Mouse (Mus musculus) MEL (cell line): ENCODE measurements around the gene Prpf38b. TPM values are rescaled to one million over a fixed set of nuclear protein-coding genes. Genes with fewer than 3 reads are reported as not detected.

ENCODE experiments used
- DNase-seq: peaks from one replicate; pipeline ENCODE4 v3.0.0; 2011; ENCODE audit warnings: low read depth, low spot score
- H3K27ac ChIP-seq: 2 replicates; pipeline ENCODE4 v1.5.1; 2012; ENCODE audit warnings: low read depth, mild to moderate bottlenecking, control low read depth, low read length, moderate library complexity; ENCODE audit not compliant: control insufficient read depth
- H3K27me3 ChIP-seq, 2 experiments: fragments of 150-350 bp in 1 of 2; sonication (generic) in 1 of 2; 2 replicates each; pipeline ENCODE4 v1.6.1; 2012; ENCODE audit warnings: low read length in 2 of 2, mild to moderate bottlenecking in 2 of 2, improper control_type of control experiment in 1 of 2, moderate library complexity in 1 of 2; ENCODE audit not compliant: insufficient read depth in 2 of 2, control insufficient read depth in 1 of 2
- H3K36me3 ChIP-seq, 2 experiments: 2 replicates each; pipeline ENCODE4 v1.6.1; 2012 to 2014; ENCODE audit warnings: low read length in 2 of 2, improper control_type of control experiment in 1 of 2, inconsistent platforms in 1 of 2, mild to moderate bottlenecking in 1 of 2; ENCODE audit not compliant: insufficient read depth in 2 of 2, control insufficient read depth in 1 of 2
- H3K4me1 ChIP-seq, 2 experiments: fragments of 150-350 bp in 1 of 2; sonication (generic) in 1 of 2; 2 replicates each; pipeline ENCODE4 v1.6.1; 2012; ENCODE audit warnings: low read length in 2 of 2, improper control_type of control experiment in 1 of 2, mild to moderate bottlenecking in 1 of 2; ENCODE audit not compliant: insufficient read depth in 2 of 2, control insufficient read depth in 1 of 2
- H3K4me3 ChIP-seq, 2 experiments: fragments of 150-350 bp in 1 of 2; sonication (generic) in 1 of 2; 2 replicates each; pipeline ENCODE4 v1.5.1; 2012; ENCODE audit warnings: low read depth in 2 of 2, low read length in 2 of 2, mild to moderate bottlenecking in 2 of 2, moderate library complexity in 2 of 2, control low read depth in 1 of 2, improper control_type of control experiment in 1 of 2; ENCODE audit not compliant: control insufficient read depth in 1 of 2, insufficient read depth in 1 of 2
- H3K79me2 ChIP-seq: 2 replicates; pipeline ENCODE4 v1.6.1; 2012; ENCODE audit warnings: mild to moderate bottlenecking, low read length, moderate library complexity; ENCODE audit not compliant: control insufficient read depth, poor library complexity, insufficient read depth
- H3K9ac ChIP-seq: 2 replicates; pipeline ENCODE4 v1.6.1; 2012; ENCODE audit warnings: low read depth, mild to moderate bottlenecking, control low read depth, low read length, moderate library complexity; ENCODE audit not compliant: control insufficient read depth, poor library complexity, severe bottlenecking
- H3K9me3 ChIP-seq: fragments of 150-350 bp; sonication (generic); replicated peaks from 2 replicates; pipeline ENCODE4 v1.6.1; 2012; ENCODE audit warnings: mild to moderate bottlenecking, low read length, improper control_type of control experiment, moderate library complexity; ENCODE audit not compliant: insufficient read depth
- CHD1 ChIP-seq: IDR thresholded peaks from 2 replicates; pipeline ENCODE4 v1.6.1; 2012; ENCODE audit warnings: low read depth, mild to moderate bottlenecking, inconsistent platforms, low read length, improper control_type of control experiment
- CTCF ChIP-seq, 3 experiments: IDR thresholded peaks in 2 of 3; conservative IDR thresholded peaks in 1 of 3; 2 replicates each; pipeline ENCODE4 v1.5.1; 2011 to 2012; ENCODE audit warnings: low read length in 3 of 3, low read depth in 2 of 3, mild to moderate bottlenecking in 2 of 3, improper control_type of control experiment in 1 of 3, inconsistent platforms in 1 of 3, mixed read lengths in 1 of 3, moderate library complexity in 1 of 3; ENCODE audit not compliant: control insufficient read depth in 1 of 3, insufficient read depth in 1 of 3, poor library complexity in 1 of 3, severe bottlenecking in 1 of 3
- ELF1 ChIP-seq: IDR thresholded peaks from 2 replicates; pipeline ENCODE4 v1.6.1; 2014; ENCODE audit warnings: low read depth, mild to moderate bottlenecking, inconsistent platforms, low read length, improper control_type of control experiment, moderate library complexity
- ETS1 ChIP-seq: IDR thresholded peaks from 2 replicates; pipeline ENCODE4 v1.6.1; 2012; ENCODE audit warnings: low read depth, mild to moderate bottlenecking, inconsistent platforms, low read length, improper control_type of control experiment, moderate library complexity
- GATA1 ChIP-seq: IDR thresholded peaks from 2 replicates; pipeline ENCODE4 v1.6.1; 2011; ENCODE audit warnings: low read depth, low read length, improper control_type of control experiment
- HCFC1 ChIP-seq: IDR thresholded peaks from 2 replicates; pipeline ENCODE4 v1.6.1; 2012; ENCODE audit warnings: low read depth, mild to moderate bottlenecking, inconsistent platforms, low read length, improper control_type of control experiment, moderate library complexity
- JUND ChIP-seq: IDR thresholded peaks from 2 replicates; pipeline ENCODE4 v1.6.1; 2011; ENCODE audit warnings: low read depth, mild to moderate bottlenecking, improper control_type of control experiment, low read length
- MAX ChIP-seq: IDR thresholded peaks from 2 replicates; pipeline ENCODE4 v1.6.1; 2011; ENCODE audit warnings: low read length, improper control_type of control experiment
- MYB ChIP-seq: IDR thresholded peaks from 2 replicates; pipeline ENCODE4 v1.6.1; 2011; ENCODE audit warnings: mild to moderate bottlenecking, low read depth, low read length, improper control_type of control experiment
- MYC ChIP-seq: IDR thresholded peaks from 2 replicates; pipeline ENCODE4 v1.6.1; 2011; ENCODE audit warnings: low read depth, mild to moderate bottlenecking, low read length, improper control_type of control experiment, moderate library complexity
- POLR2AphosphoS2 ChIP-seq: IDR thresholded peaks from 2 replicates; pipeline ENCODE4 v1.6.1; 2011; ENCODE audit warnings: low read length, improper control_type of control experiment
- TBP ChIP-seq: IDR thresholded peaks from 2 replicates; pipeline ENCODE4 v1.8.0; 2011; ENCODE audit warnings: low read depth, low read length, improper control_type of control experiment
- UBTF ChIP-seq: IDR thresholded peaks from 2 replicates; pipeline ENCODE4 v1.6.1; 2012; ENCODE audit warnings: low read depth, mild to moderate bottlenecking, inconsistent platforms, low read length, improper control_type of control experiment, moderate library complexity, borderline replicate concordance; ENCODE audit not compliant: insufficient read depth
- USF1 ChIP-seq: IDR thresholded peaks from 2 replicates; pipeline ENCODE4 v1.6.1; 2014; ENCODE audit warnings: low read depth, mild to moderate bottlenecking, inconsistent platforms, low read length, improper control_type of control experiment, moderate library complexity
- ZMIZ1 ChIP-seq: IDR thresholded peaks from 2 replicates; pipeline ENCODE4 v1.6.1; 2012; ENCODE audit warnings: low read depth, mild to moderate bottlenecking, inconsistent platforms, low read length, improper control_type of control experiment, moderate library complexity
- ZNF384 ChIP-seq: IDR thresholded peaks from 2 replicates; pipeline ENCODE4 v1.6.1; 2012; ENCODE audit warnings: low read depth, mild to moderate bottlenecking, inconsistent platforms, low read length, improper control_type of control experiment
- polyA plus RNA-seq, 2 experiments: library from polyadenylated mRNA; stranded (reverse) in 1 of 2; unstranded in 1 of 2; fragments of >175 nt in 1 of 2; fragments of >200 nt in 1 of 2; gene quantifications; 2 replicates each; pipeline versions ENCODE4 v1.2.1 to v1.2.4; 2012; ENCODE audit warnings: low replicate concordance in 2 of 2, low read depth in 1 of 2; ENCODE audit not compliant: insufficient read length in 2 of 2, insufficient read depth in 1 of 2, missing spikeins in 1 of 2
- total RNA-seq: library from RNA; depleted of rRNA; stranded (reverse); fragments of 300-350 nt; gene quantifications from 2 replicates; pipeline ENCODE4 v1.2.3, GENCODE M21; 2012

Gene Prpf38b
- total and polyA plus RNA-seq, 3 experiments = 43.0 to 138 (median 128) TPM

DNA sequence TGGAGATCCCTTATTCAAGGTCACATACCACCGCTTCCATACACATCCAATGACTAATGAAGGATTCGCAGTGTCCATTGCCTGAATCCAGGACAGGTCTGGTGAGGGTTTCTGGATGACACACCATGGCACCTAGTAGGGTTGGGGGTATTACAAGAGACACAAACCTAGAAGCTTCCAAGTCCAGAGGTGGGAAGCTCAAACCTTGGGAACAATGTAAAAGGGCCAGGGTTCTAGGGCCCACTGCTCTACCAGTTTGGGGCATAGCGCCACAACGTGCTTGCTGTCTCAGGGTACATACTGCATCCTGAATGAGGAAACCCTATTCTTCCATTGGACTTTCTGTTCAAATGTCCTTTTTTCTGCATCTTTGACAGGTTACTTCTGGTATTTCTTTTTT lies 12.9 kb downstream of the Prpf38b start:
- H3K9me3 ChIP-seq = no peaks in the 10 kb centered on the region
- no peaks in the 10 kb centered on the region for H3K4me1 ChIP-seq
- H3K36me3 ChIP-seq = peaks cover 2 to 4% of the 10 kb centered on the region in 2 experiments; a peak in 2 of 4 replicates
- H3K9ac ChIP-seq = no peak overlapping the region
- H3K4me3 ChIP-seq = no peak overlapping the region
- TF ChIP-seq MYB = no peak
- TF ChIP-seq POLR2AphosphoS2 = peak; percentile 46; the same call in 1 of the 2 replicates
- no peaks in the 10 kb centered on the region for H3K27me3 ChIP-seq
- H3K79me2 ChIP-seq = no peaks in the 10 kb centered on the region
- no peak overlapping the region for H3K27ac ChIP-seq
- DNase-seq = no peak

DNA sequence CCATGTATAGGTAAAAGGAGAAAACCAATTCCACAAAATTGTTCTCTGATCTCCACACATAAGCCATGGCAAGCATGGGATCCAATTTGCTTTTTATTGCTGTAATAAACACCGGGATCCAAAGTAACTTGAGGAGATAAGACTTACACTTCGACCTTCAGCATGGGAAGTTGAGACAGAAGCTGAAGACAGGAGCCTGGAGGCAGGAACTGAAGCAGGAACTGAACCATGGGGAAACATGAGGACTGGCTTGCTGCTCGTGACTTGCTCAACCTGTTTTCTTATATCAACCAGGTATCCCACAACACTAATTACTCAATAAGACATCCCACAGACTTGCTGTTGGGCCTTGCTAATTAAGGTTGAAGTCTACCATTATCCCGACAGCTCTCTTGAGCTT lies 18.6 kb downstream of the Prpf38b start:
- Histone ChIP-seq H3K9me3 (no peaks in the 10 kb centered on the region), H3K27ac (no peak overlapping the region), H3K4me3 (no peak overlapping the region), H3K27me3 (no peaks in the 10 kb centered on the region), H3K9ac (no peak overlapping the region), H3K4me1 (no peaks in the 10 kb centered on the region), H3K79me2 (no peaks in the 10 kb centered on the region), H3K36me3 (no peaks in the 10 kb centered on the region)
- no peak for DNase-seq
- TF ChIP-seq MAX (no peak), ZNF384 (no peak)

GRCm38 (mm10) chr3:108892080-108892479 lies 19.4 kb downstream of the Prpf38b start:
- H3K9me3 ChIP-seq = no peaks in the 10 kb centered on the region
- TF ChIP-seq GATA1 (no peak), TBP (no peak), CHD1 (no peak), HCFC1 (no peak), ZNF384 (no peak), CTCF (IDR thresholded peaks at IDR 0.05 in 2 of 3, conservative IDR thresholded peaks at IDR 0.05 in 1 of 3; ENCODE audit: control insufficient read depth in 1 of 3, insufficient read depth in 1 of 3, low read depth in 2 of 3, low read length in 3 of 3, poor library complexity in 1 of 3, severe bottlenecking in 1 of 3) (no peak), ELF1 (no peak), USF1 (no peak), ZMIZ1 (no peak), UBTF (no peak), ETS1 (no peak), JUND (no peak), MYC (no peak)
- TF ChIP-seq, all 39 proteins: peak for 0
- H3K27me3 ChIP-seq = no peaks in the 10 kb centered on the region
- H3K27ac ChIP-seq = no peak overlapping the region
- no peak for DNase-seq
- 0 out of 4 replicates have a peak, but pooled peaks cover 0 to under 1% of the 10 kb centered on the region in 2 experiments for H3K36me3 ChIP-seq
- peaks cover 0 to 1% of the 10 kb centered on the region in 2 experiments; a peak in 1 of 4 replicates for H3K4me1 ChIP-seq
- no peak overlapping the region for H3K4me3 ChIP-seq
- H3K9ac ChIP-seq = no peak overlapping the region
- no peaks in the 10 kb centered on the region for H3K79me2 ChIP-seq
